Mouse (Mus musculus) kidney, adult 2 months (tissue): ENCODE data around the gene Gm7951. TPM values are rescaled to one million over a fixed set of nuclear protein-coding genes. Genes with fewer than 3 reads are reported as not detected.
"Not testable (repeated sequence)": the region's sequence is repeated elsewhere in the genome, so short reads cannot be mapped to it uniquely, and the experiment has no call there.

Experiments used
- DNase-seq: peaks from one replicate; pipeline ENCODE4 v3.0.0; 2021
- H3K27ac ChIP-seq: fragments of 200-500 bp; 2 replicates; pipeline ENCODE4 v1.5.1; 2012; ENCODE audit warnings: low read depth, low read length, control low read depth, inconsistent platforms; ENCODE audit not compliant: insufficient read depth
- H3K27me3 ChIP-seq: fragments of 200-500 bp; replicated peaks from 2 replicates; pipeline ENCODE4 v1.6.1; 2012; ENCODE audit warnings: mild to moderate bottlenecking, moderate library complexity, low read length, inconsistent platforms; ENCODE audit not compliant: control insufficient read depth, insufficient read depth
- H3K36me3 ChIP-seq: fragments of 200-500 bp; 2 replicates; pipeline ENCODE4 v1.6.1; 2012; ENCODE audit warnings: mild to moderate bottlenecking, moderate library complexity, low read length, inconsistent platforms; ENCODE audit not compliant: control insufficient read depth, insufficient read depth
- H3K4me1 ChIP-seq: fragments of 200-500 bp; 2 replicates; pipeline ENCODE4 v1.6.1; 2011; ENCODE audit warnings: low read length; ENCODE audit not compliant: control insufficient read depth, insufficient read depth
- H3K4me3 ChIP-seq: fragments of 200-500 bp; 2 replicates; pipeline ENCODE4 v1.5.1; 2011; ENCODE audit warnings: mild to moderate bottlenecking, low read depth, low read length, control low read depth; ENCODE audit not compliant: insufficient read depth
- WGBS: fragments of 180-500 bp; shearing (Covaris S2); methylation state at CpG from one replicate; pipeline ENCODE4 v1.1.7; 2018; 5-methylcytosine and 5-hydroxymethylcytosine counted together
- polyA plus RNA-seq: library from polyadenylated mRNA; depleted of rRNA; stranded (reverse); fragments of >200 nt; gene quantifications from 2 replicates; pipeline ENCODE4 v1.2.3, GENCODE M21; 2012; rRNA removed

Gene Gm7951
- not detected in 2 replicates for polyA plus RNA-seq

DNA sequence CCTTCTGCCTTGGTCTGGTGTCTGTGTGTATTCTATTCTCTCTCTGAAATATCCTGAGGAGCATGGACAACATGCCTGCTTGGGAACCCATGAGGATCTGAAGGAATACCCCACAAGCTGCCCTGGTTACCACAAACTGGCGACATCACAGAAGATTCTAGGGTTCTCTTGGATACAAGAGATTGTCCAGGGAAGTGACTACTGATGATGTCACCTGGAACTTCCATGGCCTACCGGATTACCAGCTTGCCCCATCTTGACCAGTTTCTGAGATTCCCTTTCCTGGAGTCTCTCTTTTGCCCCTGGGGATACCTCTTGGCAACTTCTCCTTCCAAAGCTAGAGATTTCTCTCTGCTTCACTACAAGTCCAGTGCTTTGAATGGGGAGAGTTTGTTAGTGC lies at the start of gene Gm7951:
Gene Gm7951, minus strand, starts transcription at position 101 of the 400 bp plus-strand sequence.
- not testable (repeated sequence) for H3K4me1 ChIP-seq, H3K36me3 ChIP-seq, H3K27me3 ChIP-seq, H3K4me3 ChIP-seq, H3K27ac ChIP-seq, DNase-seq
- 29% methylated on average over 1 of the region's 2 CpGs for WGBS

DNA sequence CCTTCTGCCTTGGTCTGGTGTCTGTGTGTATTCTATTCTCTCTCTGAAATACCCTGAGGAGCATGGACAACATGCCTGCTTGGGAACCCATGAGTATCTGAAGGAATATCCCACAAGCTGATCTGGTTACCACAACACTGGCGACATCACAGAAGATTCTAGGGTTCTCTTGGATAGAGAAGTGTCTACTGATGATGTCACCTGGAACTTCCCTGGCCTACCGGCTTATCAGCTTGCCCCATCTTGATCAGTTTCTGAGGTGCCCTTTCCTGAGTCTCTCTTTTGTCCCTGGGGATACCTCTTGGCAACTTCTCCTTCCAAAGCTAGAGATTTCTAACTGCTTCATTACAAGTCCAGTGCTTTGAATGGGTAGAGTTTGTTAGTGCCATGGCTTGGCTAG lies 45.4 kb upstream of the Gm7951 start, which contains the start of gene Gm17027:
Gene Gm17027, minus strand, starts transcription at position 101 of the 400 bp plus-strand sequence.
- H3K36me3 ChIP-seq, H3K27ac ChIP-seq, H3K27me3 ChIP-seq, H3K4me3 ChIP-seq, H3K4me1 ChIP-seq, DNase-seq: not testable (repeated sequence)
- WGBS, result 79% methylated on average over 1 of the region's 2 CpGs

DNA sequence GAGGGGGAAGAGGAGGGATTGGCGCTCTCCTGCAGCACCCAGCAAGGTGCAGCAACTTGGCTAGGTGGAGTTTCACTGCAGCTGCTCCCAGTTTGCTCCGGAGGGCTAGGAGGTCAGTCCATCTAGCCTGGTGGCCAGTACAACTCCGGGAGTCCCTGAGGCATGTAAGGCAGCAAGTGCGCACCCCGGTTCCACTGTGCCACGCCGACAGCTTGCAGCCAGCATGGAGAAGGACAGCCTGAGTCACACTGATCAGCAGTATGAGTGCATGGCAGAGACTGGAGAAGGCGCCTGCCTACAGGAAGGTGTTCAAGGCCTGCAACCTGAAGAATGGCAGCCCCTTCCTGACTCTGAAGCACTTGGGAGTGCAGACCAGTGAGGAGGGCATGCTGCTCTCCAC lies 17.4 kb upstream of the Gm7951 start:
- WGBS, result 77% methylated on average over 7 of the region's 8 CpGs
- DNase-seq, H3K27ac ChIP-seq, H3K4me3 ChIP-seq, H3K36me3 ChIP-seq, H3K27me3 ChIP-seq, H3K4me1 ChIP-seq: not testable (repeated sequence)

DNA sequence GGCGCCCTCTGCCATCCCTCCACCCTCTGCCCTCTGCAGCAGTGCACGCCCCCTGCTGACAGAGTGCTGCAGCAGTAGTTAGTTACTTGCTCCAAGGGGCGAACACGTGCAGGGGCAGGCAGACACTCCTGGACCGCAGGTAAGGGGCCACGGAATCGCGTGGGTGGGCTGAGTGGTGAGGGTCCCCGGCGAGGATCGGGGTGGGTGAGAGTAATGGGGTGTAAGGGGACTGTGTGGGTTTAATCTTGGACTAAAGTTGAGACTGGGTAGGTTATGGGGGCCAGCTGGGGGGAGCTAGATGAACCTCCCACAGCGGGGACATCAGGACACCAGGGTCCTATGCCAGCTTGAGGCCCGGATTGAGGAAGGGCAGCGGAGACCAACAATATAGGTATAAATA lies 16.6 kb upstream of the Gm7951 start:
- H3K4me1 ChIP-seq, H3K36me3 ChIP-seq, H3K27ac ChIP-seq, H3K4me3 ChIP-seq, H3K27me3 ChIP-seq, DNase-seq: not testable (repeated sequence)
- WGBS, result 60% methylated on average over 11 of the region's 14 CpGs

Other genes starting within 250 kb of the Gm7951 start
- gene Gm7980, start 210.1 kb downstream of the Gm7951 start, polyA plus RNA-seq, result not detected in 2 replicates
- not detected in 2 replicates for gene 1700049E17Rik1, start 192.4 kb downstream of the Gm7951 start, polyA plus RNA-seq
- not detected in 2 replicates for gene 1700024B05Rik, start 173.4 kb downstream of the Gm7951 start, polyA plus RNA-seq
- not detected in 2 replicates for gene Gm6401, start 149.4 kb downstream of the Gm7951 start, polyA plus RNA-seq
- gene Gm3543, start 134.0 kb downstream of the Gm7951 start, polyA plus RNA-seq, result not detected in 2 replicates
- gene Gm17027, start 45.3 kb upstream of the Gm7951 start, polyA plus RNA-seq, result not detected in 2 replicates
- not detected in 2 replicates for gene Gm3573, start 73.4 kb upstream of the Gm7951 start, polyA plus RNA-seq
- not detected in 2 replicates for gene Gm17026, start 142.7 kb upstream of the Gm7951 start, polyA plus RNA-seq
- gene Gm9611, start 180.0 kb upstream of the Gm7951 start, polyA plus RNA-seq, result not detected in 2 replicates
- gene Gm7995, start 192.8 kb upstream of the Gm7951 start, polyA plus RNA-seq, result not detected in 2 replicates